Mouse (Mus musculus) thymus, adult 2 months (tissue): ENCODE measurements around the gene Fam3b. TPM values are rescaled to one million over a fixed set of nuclear protein-coding genes. Genes with fewer than 3 reads are reported as not detected.

Source experiments
- DNase-seq: peaks from one replicate; pipeline ENCODE4 v3.0.0; 2021
- H3K27ac ChIP-seq: fragments of 200-500 bp; 2 replicates; pipeline ENCODE4 v1.5.1; 2012; ENCODE audit warnings: low read length, control low read depth; ENCODE audit not compliant: control insufficient read depth, insufficient read depth
- H3K27me3 ChIP-seq: fragments of 200-500 bp; 2 replicates; pipeline ENCODE4 v1.6.1; 2012; ENCODE audit warnings: mild to moderate bottlenecking, low read length, moderate library complexity, mixed read lengths; ENCODE audit not compliant: control insufficient read depth, insufficient read depth
- H3K36me3 ChIP-seq: fragments of 200-500 bp; 2 replicates; pipeline ENCODE4 v1.6.1; 2012; ENCODE audit warnings: mild to moderate bottlenecking, low read length, moderate library complexity; ENCODE audit not compliant: control insufficient read depth, insufficient read depth
- H3K4me1 ChIP-seq: fragments of 200-500 bp; replicated peaks from 2 replicates; pipeline ENCODE4 v1.6.1; 2012; ENCODE audit warnings: low read length; ENCODE audit not compliant: control insufficient read depth, insufficient read depth
- H3K4me3 ChIP-seq: fragments of 200-500 bp; 2 replicates; pipeline ENCODE4 v1.5.1; 2012; ENCODE audit warnings: mild to moderate bottlenecking, low read length, control low read depth, moderate library complexity; ENCODE audit not compliant: control insufficient read depth, insufficient read depth
- CTCF ChIP-seq: fragments of 200-500 bp; IDR thresholded peaks from 2 replicates; pipeline ENCODE4 v1.5.1; 2012; ENCODE audit warnings: mild to moderate bottlenecking, control low read depth, low read length, moderate library complexity, borderline replicate concordance; ENCODE audit not compliant: control insufficient read depth, poor library complexity, insufficient read depth; ENCODE audit errors: extremely low read depth
- POLR2A ChIP-seq: fragments of 200-500 bp; IDR thresholded peaks from 2 replicates; pipeline ENCODE4 v1.6.1; 2012; ENCODE audit warnings: mild to moderate bottlenecking, low read length, control low read depth, moderate library complexity; ENCODE audit not compliant: control insufficient read depth, poor library complexity, insufficient read depth; ENCODE audit errors: extremely low read depth
- WGBS: fragments of 180-500 bp; shearing (Covaris S2); methylation state at CpG from one replicate; pipeline ENCODE4 v1.1.7; 2018; 5-methylcytosine and 5-hydroxymethylcytosine counted together
- polyA plus RNA-seq: library from polyadenylated mRNA; depleted of rRNA; stranded (reverse); fragments of >200 nt; gene quantifications from 2 replicates; pipeline ENCODE4 v1.2.3, GENCODE M21; 2012

Gene Fam3b
- polyA plus RNA-seq, 1 experiment, result 0.27 TPM

GRCm38 (mm10) chr16:97510849-97511248, 3.8 kb downstream of the Fam3b start:
- Histone ChIP-seq H3K4me1 (no peaks in the 10 kb centered on the region), H3K4me3 (no peak overlapping the region), H3K27me3 (no peaks in the 10 kb centered on the region), H3K27ac (no peak overlapping the region), H3K36me3 (no peaks in the 10 kb centered on the region)
- TF ChIP-seq POLR2A (no peak), CTCF (no peak)
- DNase-seq, result no peak
- 25% methylated on average over 5 of the region's 5 CpGs for WGBS

- no peaks in the 10 kb centered on the region for H3K4me1 ChIP-seq
- no peak overlapping the region for H3K4me3 ChIP-seq
- DNase-seq, result no peak
- TF ChIP-seq CTCF (no peak), POLR2A (no peak)
- H3K27ac ChIP-seq, result no peak overlapping the region
- no peaks in the 10 kb centered on the region for H3K36me3 ChIP-seq
- no peaks in the 10 kb centered on the region for H3K27me3 ChIP-seq
These were observed 6.8 kb downstream of the Fam3b start for GRCm38 (mm10) chr16:97507783-97508182.

- H3K27ac ChIP-seq, result no peak overlapping the region
- H3K4me3 ChIP-seq, result no peak overlapping the region
- H3K27me3 ChIP-seq, result no peaks in the 10 kb centered on the region
- no peak for DNase-seq
- H3K36me3 ChIP-seq, result no peaks in the 10 kb centered on the region
- TF ChIP-seq POLR2A (no peak), CTCF (no peak)
- no peaks in the 10 kb centered on the region for H3K4me1 ChIP-seq
- 93% methylated on average over 3 of the region's 3 CpGs for WGBS
These were observed 9.8 kb downstream of the Fam3b start for GRCm38 (mm10) chr16:97504793-97505192.

- TF ChIP-seq POLR2A (no peak), CTCF (no peak)
- WGBS, result 57% methylated on average over 3 of the region's 3 CpGs
These were observed 10.8 kb downstream of the Fam3b start for GRCm38 (mm10) chr16:97503849-97504248.

GRCm38 (mm10) chr16:97500901-97501300, 13.7 kb downstream of the Fam3b start:
- Histone ChIP-seq H3K4me3 (no peak overlapping the region), H3K27me3 (no peaks in the 10 kb centered on the region), H3K36me3 (no peaks in the 10 kb centered on the region), H3K27ac (no peak overlapping the region), H3K4me1 (no peaks in the 10 kb centered on the region)
- 95% methylated on average over 7 of the region's 7 CpGs for WGBS
- TF ChIP-seq POLR2A (no peak), CTCF (no peak)
- no peak for DNase-seq

More at GRCm38 (mm10) chr16:97503849-97504248, 10.8 kb downstream of the Fam3b start:
- H3K27me3 ChIP-seq, result no peaks in the 10 kb centered on the region
- no peaks in the 10 kb centered on the region for H3K36me3 ChIP-seq
- DNase-seq, result no peak
- no peaks in the 10 kb centered on the region for H3K4me1 ChIP-seq
- H3K27ac ChIP-seq, result no peak overlapping the region
- no peak overlapping the region for H3K4me3 ChIP-seq

- DNase-seq, result no peak
- H3K27ac ChIP-seq, result no peak overlapping the region
- 96% methylated on average over 7 of the region's 7 CpGs for WGBS
These were observed 15.2 kb downstream of the Fam3b start for GRCm38 (mm10) chr16:97499450-97499849.

GRCm38 (mm10) chr16:97498139-97498538, 16.5 kb downstream of the Fam3b start:
- TF ChIP-seq CTCF (no peak), POLR2A (no peak)
- Histone ChIP-seq H3K27ac (no peak overlapping the region), H3K27me3 (no peaks in the 10 kb centered on the region), H3K36me3 (no peaks in the 10 kb centered on the region), H3K4me1 (no peaks in the 10 kb centered on the region), H3K4me3 (no peak overlapping the region)
- no peak for DNase-seq
- WGBS, result 93% methylated on average over 3 of the region's 3 CpGs

More at GRCm38 (mm10) chr16:97499450-97499849, 15.2 kb downstream of the Fam3b start:
- TF ChIP-seq CTCF, result no peak
- no peak for TF ChIP-seq POLR2A
- Histone ChIP-seq H3K27me3 (no peaks in the 10 kb centered on the region), H3K4me1 (no peaks in the 10 kb centered on the region), H3K4me3 (no peak overlapping the region), H3K36me3 (no peaks in the 10 kb centered on the region)
